Mouse (Mus musculus) CH12.LX (cell line): ENCODE data around the gene Akap7. TPM values are rescaled to one million over a fixed set of nuclear protein-coding genes. Genes with fewer than 3 reads are reported as not detected.

ENCODE experiments used
- DNase-seq: peaks from one replicate; pipeline ENCODE4 v3.0.0-alpha.2; 2013; ENCODE audit errors: extremely low read depth
- H3K27ac ChIP-seq: 2 replicates; pipeline ENCODE4 v1.5.1; 2012; ENCODE audit warnings: low read depth, mild to moderate bottlenecking, control low read depth, moderate library complexity; ENCODE audit not compliant: insufficient read depth
- H3K27me3 ChIP-seq: replicated peaks from 2 replicates; pipeline ENCODE3; 2012; ENCODE audit warnings: inconsistent platforms
- H3K36me3 ChIP-seq, 2 experiments: replicated peaks in 1 of 2; 2 replicates each; pipeline versions ENCODE3 to v1.6.1; 2012; ENCODE audit warnings: inconsistent platforms in 1 of 2, low read length in 1 of 2, mild to moderate bottlenecking in 1 of 2, mixed read lengths in 1 of 2, moderate library complexity in 1 of 2; ENCODE audit not compliant: control insufficient read depth in 1 of 2, insufficient read depth in 1 of 2
- H3K4me1 ChIP-seq, 2 experiments: 2 replicates each; pipeline ENCODE4 v1.6.1; 2012; ENCODE audit warnings: inconsistent platforms in 1 of 2, moderate library complexity in 1 of 2; ENCODE audit not compliant: insufficient read depth in 2 of 2, control insufficient read depth in 1 of 2
- H3K4me2 ChIP-seq: 2 replicates; pipeline ENCODE4 v1.6.1; 2012; ENCODE audit warnings: low read depth, mild to moderate bottlenecking, control low read depth; ENCODE audit not compliant: poor library complexity, insufficient read depth, severe bottlenecking
- H3K4me3 ChIP-seq, 3 experiments: fragments of 150-350 bp in 1 of 3; sonication (generic) in 1 of 3; replicated peaks in 1 of 3; 2 replicates each; pipeline versions ENCODE3 to v1.5.1; 2011 to 2012; ENCODE audit warnings: low read depth in 2 of 3, low read length in 2 of 3, mild to moderate bottlenecking in 2 of 3, moderate library complexity in 2 of 3, control low read depth in 1 of 3, improper control_type of control experiment in 1 of 3, inconsistent platforms in 1 of 3, mixed read lengths in 1 of 3; ENCODE audit not compliant: poor library complexity in 1 of 3
- H3K79me2 ChIP-seq: replicated peaks from 2 replicates; pipeline ENCODE4 v1.6.1; 2012; ENCODE audit warnings: mild to moderate bottlenecking, moderate library complexity; ENCODE audit not compliant: control insufficient read depth, poor library complexity, insufficient read depth, severe bottlenecking; ENCODE audit errors: extremely low read depth
- H3K9ac ChIP-seq: 2 replicates; pipeline ENCODE4 v1.6.1; 2012; ENCODE audit warnings: low read depth, mild to moderate bottlenecking, control low read depth, moderate library complexity; ENCODE audit not compliant: insufficient read depth
- H3K9me3 ChIP-seq: replicated peaks from 2 replicates; pipeline ENCODE3; 2012; ENCODE audit warnings: low read length, inconsistent platforms, mixed read lengths
- CHD2 ChIP-seq: IDR thresholded peaks from 2 replicates; pipeline ENCODE4 v1.6.1; 2011; ENCODE audit warnings: low read length, improper control_type of control experiment
- E2F4 ChIP-seq: IDR thresholded peaks from 2 replicates; pipeline ENCODE4 v1.6.1; 2011; ENCODE audit warnings: low read depth, low read length, improper control_type of control experiment; ENCODE audit not compliant: insufficient replicate concordance
- GABPA ChIP-seq: IDR thresholded peaks from 2 replicates; pipeline ENCODE4 v1.6.1; 2012; ENCODE audit warnings: low read depth, low read length, improper control_type of control experiment, inconsistent platforms; ENCODE audit not compliant: insufficient replicate concordance
- HCFC1 ChIP-seq: IDR thresholded peaks from 2 replicates; pipeline ENCODE4 v1.6.1; 2012; ENCODE audit warnings: low read depth, mild to moderate bottlenecking, inconsistent platforms, low read length, improper control_type of control experiment
- JUN ChIP-seq: IDR thresholded peaks from 2 replicates; pipeline ENCODE4 v1.6.1; 2011; ENCODE audit warnings: low read depth, mild to moderate bottlenecking, low read length, improper control_type of control experiment, moderate library complexity; ENCODE audit not compliant: insufficient read depth
- JUND ChIP-seq: conservative IDR thresholded peaks from 2 replicates; pipeline ENCODE4 v1.6.1; 2011; ENCODE audit warnings: low read depth, low read length, improper control_type of control experiment
- MAFK ChIP-seq: IDR thresholded peaks from 2 replicates; pipeline ENCODE4 v1.6.1; 2011; ENCODE audit warnings: low read length, improper control_type of control experiment; ENCODE audit not compliant: insufficient replicate concordance
- MAZ ChIP-seq: IDR thresholded peaks from 2 replicates; pipeline ENCODE4 v1.6.1; 2012; ENCODE audit warnings: low read depth, mild to moderate bottlenecking, inconsistent platforms, low read length, improper control_type of control experiment, moderate library complexity
- MEF2A ChIP-seq: IDR thresholded peaks from 2 replicates; pipeline ENCODE4 v1.6.1; 2014; ENCODE audit warnings: low read depth, mild to moderate bottlenecking, inconsistent platforms, low read length, improper control_type of control experiment, borderline replicate concordance
- MYC ChIP-seq: IDR thresholded peaks from 2 replicates; pipeline ENCODE4 v1.6.1; 2011; ENCODE audit warnings: low read depth, mild to moderate bottlenecking, improper control_type of control experiment, low read length
- PAX5 ChIP-seq: IDR thresholded peaks from 2 replicates; pipeline ENCODE4 v1.6.1; 2012; ENCODE audit warnings: low read length, inconsistent platforms, mixed read lengths
- RAD21 ChIP-seq: IDR thresholded peaks from 2 replicates; pipeline ENCODE4 v1.6.1; 2011; ENCODE audit warnings: low read depth, mild to moderate bottlenecking, low read length, improper control_type of control experiment, moderate library complexity
- RCOR1 ChIP-seq: conservative IDR thresholded peaks from 2 replicates; pipeline ENCODE4 v1.6.1; 2012; ENCODE audit warnings: low read depth, mild to moderate bottlenecking, inconsistent platforms, low read length, improper control_type of control experiment
- ZKSCAN1 ChIP-seq: IDR thresholded peaks from 2 replicates; pipeline ENCODE4 v1.6.1; 2012; ENCODE audit warnings: low read depth, inconsistent platforms, low read length, improper control_type of control experiment, borderline replicate concordance
- ZNF384 ChIP-seq: IDR thresholded peaks from 2 replicates; pipeline ENCODE4 v1.6.1; 2012; ENCODE audit warnings: low read depth, low read length, improper control_type of control experiment, inconsistent platforms
- dilution Hi-C: fragments of 300-500 bp; cut with MboI; formaldehyde crosslinking; loops from 2 replicates; pipeline ENCODE4 v1.14.3; 2020; ENCODE audit warnings: low sequenced_read_pairs; ENCODE audit not compliant: extremely low pct_unique_long_range_greater_than_20kb, extremely low pct_ligation_motif_present
- in situ Hi-C: fragments of 300-500 bp; cut with MboI; formaldehyde crosslinking; loops from 3 replicates; pipeline ENCODE4 v1.14.3; 2019; ENCODE audit warnings: low sequenced_read_pairs, low pct_ligation_motif_present, low pct_unique_long_range_greater_than_20kb, mixed read lengths
- polyA plus RNA-seq: library from polyadenylated mRNA; unstranded; fragments of >175 nt; gene quantifications from 2 replicates; pipeline ENCODE4 v1.2.1, GENCODE M21; 2012; ENCODE audit warnings: low read depth; ENCODE audit not compliant: insufficient read length
- total RNA-seq, 2 experiments: library from RNA; depleted of rRNA; stranded (reverse); fragments of 300-350 nt in 1 of 2; fragments of >200 nt in 1 of 2; gene quantifications; 2 replicates each; pipeline ENCODE4 v1.2.3; 2012 to 2014

The Akap7 gene
- total and polyA plus RNA-seq, 3 experiments: 6.2 to 12.1 (median 7.1) TPM

- dilution Hi-C loops: no loop called here
- in situ Hi-C loops: no loop called here
- no peak overlapping the region for H3K9ac ChIP-seq
- H3K27ac ChIP-seq: no peak overlapping the region
- no peaks in the 10 kb centered on the region for H3K9me3 ChIP-seq
- no peaks in the 10 kb centered on the region for H3K36me3 ChIP-seq
- H3K4me2 ChIP-seq: no peak overlapping the region
- no peak for TF ChIP-seq JUN
- no peak for TF ChIP-seq MYC
- no peak for TF ChIP-seq RAD21
- no peak for TF ChIP-seq RCOR1
- no peak for TF ChIP-seq GABPA
- no peaks in the 10 kb centered on the region for H3K27me3 ChIP-seq
- no peak for DNase-seq
- peaks cover 7 to 10% of the 10 kb centered on the region in 2 experiments; a peak in 2 of 4 replicates for H3K4me1 ChIP-seq
- H3K4me3 ChIP-seq: no peak overlapping the region
- H3K79me2 ChIP-seq: no peaks in the 10 kb centered on the region
Measured at GRCm38 (mm10) chr10:25161701-25162100, 146.0 kb downstream of the Akap7 start.

GRCm38 (mm10) chr10:25158651-25159050 lies 149.0 kb downstream of the Akap7 start:
- no peak overlapping the region for H3K4me2 ChIP-seq
- H3K9me3 ChIP-seq: no peaks in the 10 kb centered on the region
- no peak overlapping the region for H3K27ac ChIP-seq
- no peaks in the 10 kb centered on the region for H3K36me3 ChIP-seq
- peaks cover 0 to 6% of the 10 kb centered on the region in 2 experiments; a peak in 2 of 4 replicates for H3K4me1 ChIP-seq
- no peak for TF ChIP-seq JUND
- TF ChIP-seq PAX5: no peak
- TF ChIP-seq E2F4: no peak
- TF ChIP-seq, all 38 proteins: peak for 0
- in situ Hi-C loops: no loop called here
- Histone ChIP-seq H3K4me3 (no peak overlapping the region), H3K79me2 (no peaks in the 10 kb centered on the region), H3K9ac (no peak overlapping the region), H3K27me3 (no peaks in the 10 kb centered on the region)
- dilution Hi-C loops: no loop called here
- DNase-seq: no peak

GRCm38 (mm10) chr10:25157339-25157738 lies 150.3 kb downstream of the Akap7 start:
- Histone ChIP-seq H3K27me3 (no peaks in the 10 kb centered on the region), H3K4me2 (no peak overlapping the region), H3K36me3 (no peaks in the 10 kb centered on the region), H3K79me2 (no peaks in the 10 kb centered on the region), H3K4me3 (no peak overlapping the region), H3K9me3 (no peaks in the 10 kb centered on the region), H3K4me1 (peaks cover 0 to 3% of the 10 kb centered on the region in 2 experiments; a peak in 2 of 4 replicates), H3K27ac (no peak overlapping the region), H3K9ac (no peak overlapping the region)
- in situ Hi-C loops: no loop called here
- no peak for DNase-seq
- dilution Hi-C loops: no loop called here
- TF ChIP-seq MEF2A (no peak), ZKSCAN1 (no peak), MAZ (no peak), MAFK (no peak), GABPA (no peak), CHD2 (no peak), HCFC1 (no peak), ZNF384 (no peak)
